Mouse (Mus musculus): ENCODE results near the gene Ryr3. TPM values are rescaled to one million over a fixed set of nuclear protein-coding genes. Genes with fewer than 3 reads are reported as not detected.

The Ryr3 gene
- total RNA-seq, 1 experiment, result 5.4 TPM

GRCm38 (mm10) chr2:112762006-112762405, 454.9 kb downstream of the Ryr3 start:
- Histone ChIP-seq H3K9me3 (ENCODE audit: control insufficient read depth, insufficient read depth, low read depth, low read length) (no peaks in the 10 kb centered on the region), H3K27ac (ENCODE audit: insufficient read depth, low read depth, low read length, poor library complexity, severe bottlenecking) (no peak overlapping the region), H3K36me3 (ENCODE audit: control insufficient read depth, insufficient read depth, low read length, poor library complexity, severe bottlenecking) (no peaks in the 10 kb centered on the region), H3K4me1 (ENCODE audit: control insufficient read depth in 2 of 2, insufficient read depth in 2 of 2, low read length in 2 of 2, poor library complexity in 1 of 2) (peaks cover 0 to 3% of the 10 kb centered on the region in 2 experiments; a peak in 1 of 4 replicates), H3K9ac (ENCODE audit: insufficient read depth, low read depth, low read length, poor library complexity, severe bottlenecking) (no peak overlapping the region), H3K4me3 (ENCODE audit: insufficient read depth in 1 of 2, low read depth in 1 of 2, low read length in 2 of 2, poor library complexity in 1 of 2, severe bottlenecking in 1 of 2) (no peak overlapping the region)
- TF ChIP-seq ZC3H11A (IDR thresholded peaks at IDR 0.05; ENCODE audit: borderline replicate concordance, low read depth, low read length), result no peak
- no peak for TF ChIP-seq HCFC1 (IDR thresholded peaks at IDR 0.05; ENCODE audit: borderline replicate concordance, insufficient read depth, low read length)
- no peak for TF ChIP-seq CHD2 (IDR thresholded peaks at IDR 0.05; ENCODE audit: low read depth, low read length)
- no peak for DNase-seq (ENCODE audit: low read depth, low spot score)
- in situ Hi-C loops (cut with MboI; ENCODE audit: low sequenced_read_pairs in 2 of 2, unreplicated experiment in 2 of 2), result no loop called here

GRCm38 (mm10) chr2:112761196-112761913, 455.5 kb downstream of the Ryr3 start:
- Histone ChIP-seq H3K4me1 (ENCODE audit: control insufficient read depth in 2 of 2, insufficient read depth in 2 of 2, low read length in 2 of 2, poor library complexity in 1 of 2) (peaks cover 0 to 3% of the 10 kb centered on the region in 2 experiments; a peak in 1 of 4 replicates), H3K9ac (ENCODE audit: insufficient read depth, low read depth, low read length, poor library complexity, severe bottlenecking) (no peak overlapping the region), H3K4me3 (ENCODE audit: insufficient read depth in 1 of 2, low read depth in 1 of 2, low read length in 2 of 2, poor library complexity in 1 of 2, severe bottlenecking in 1 of 2) (no peak overlapping the region), H3K36me3 (ENCODE audit: control insufficient read depth, insufficient read depth, low read length, poor library complexity, severe bottlenecking) (no peaks in the 10 kb centered on the region), H3K9me3 (ENCODE audit: control insufficient read depth, insufficient read depth, low read depth, low read length) (no peaks in the 10 kb centered on the region), H3K27ac (ENCODE audit: insufficient read depth, low read depth, low read length, poor library complexity, severe bottlenecking) (no peak overlapping the region)
- no peak for DNase-seq (ENCODE audit: low read depth, low spot score)
- in situ Hi-C loops (cut with MboI; ENCODE audit: low sequenced_read_pairs in 2 of 2, unreplicated experiment in 2 of 2), result no loop called here
- no peak for TF ChIP-seq ZC3H11A (IDR thresholded peaks at IDR 0.05; ENCODE audit: borderline replicate concordance, low read depth, low read length)
- TF ChIP-seq CHD2 (IDR thresholded peaks at IDR 0.05; ENCODE audit: low read depth, low read length), result no peak
- TF ChIP-seq HCFC1 (IDR thresholded peaks at IDR 0.05; ENCODE audit: borderline replicate concordance, insufficient read depth, low read length), result no peak
- no peak for TF ChIP-seq MAFK (IDR thresholded peaks at IDR 0.05; ENCODE audit: insufficient read depth, low read depth, low read length)
- TF ChIP-seq ZNF384 (IDR thresholded peaks at IDR 0.05; ENCODE audit: low read depth, low read length), result no peak

GRCm38 (mm10) chr2:112760692-112761091, 456.2 kb downstream of the Ryr3 start:
- TF ChIP-seq CHD2 (IDR thresholded peaks at IDR 0.05; ENCODE audit: low read depth, low read length) (no peak), HCFC1 (IDR thresholded peaks at IDR 0.05; ENCODE audit: borderline replicate concordance, insufficient read depth, low read length) (no peak), MAFK (IDR thresholded peaks at IDR 0.05; ENCODE audit: insufficient read depth, low read depth, low read length) (no peak), ZNF384 (IDR thresholded peaks at IDR 0.05; ENCODE audit: low read depth, low read length) (no peak), ZC3H11A (IDR thresholded peaks at IDR 0.05; ENCODE audit: borderline replicate concordance, low read depth, low read length) (no peak)
- Histone ChIP-seq H3K27ac (ENCODE audit: insufficient read depth, low read depth, low read length, poor library complexity, severe bottlenecking) (no peak overlapping the region), H3K36me3 (ENCODE audit: control insufficient read depth, insufficient read depth, low read length, poor library complexity, severe bottlenecking) (no peaks in the 10 kb centered on the region), H3K9ac (ENCODE audit: insufficient read depth, low read depth, low read length, poor library complexity, severe bottlenecking) (no peak overlapping the region), H3K4me1 (ENCODE audit: control insufficient read depth in 2 of 2, insufficient read depth in 2 of 2, low read length in 2 of 2, poor library complexity in 1 of 2) (peaks cover 0 to 5% of the 10 kb centered on the region in 2 experiments; a peak in 1 of 4 replicates), H3K4me3 (ENCODE audit: insufficient read depth in 1 of 2, low read depth in 1 of 2, low read length in 2 of 2, poor library complexity in 1 of 2, severe bottlenecking in 1 of 2) (no peak overlapping the region), H3K9me3 (ENCODE audit: control insufficient read depth, insufficient read depth, low read depth, low read length) (no peaks in the 10 kb centered on the region)
- no peak for DNase-seq (ENCODE audit: low read depth, low spot score)
- in situ Hi-C loops (cut with MboI; ENCODE audit: low sequenced_read_pairs in 2 of 2, unreplicated experiment in 2 of 2), result no loop called here

- no peak overlapping the region for H3K27ac ChIP-seq (ENCODE audit: insufficient read depth, low read depth, low read length, poor library complexity, severe bottlenecking)
- no peaks in the 10 kb centered on the region for H3K36me3 ChIP-seq (ENCODE audit: control insufficient read depth, insufficient read depth, low read length, poor library complexity, severe bottlenecking)
- 0 out of 2 replicates have a peak, but pooled peaks have one; percentile 29 for TF ChIP-seq ZC3H11A (IDR thresholded peaks at IDR 0.05; ENCODE audit: borderline replicate concordance, low read depth, low read length)
- TF ChIP-seq CHD2 (IDR thresholded peaks at IDR 0.05; ENCODE audit: low read depth, low read length), result no peak
- no peak overlapping the region for H3K9ac ChIP-seq (ENCODE audit: insufficient read depth, low read depth, low read length, poor library complexity, severe bottlenecking)
- no peak overlapping the region for H3K4me3 ChIP-seq (ENCODE audit: insufficient read depth in 1 of 2, low read depth in 1 of 2, low read length in 2 of 2, poor library complexity in 1 of 2, severe bottlenecking in 1 of 2)
- in situ Hi-C loops (cut with MboI; ENCODE audit: low sequenced_read_pairs in 2 of 2, unreplicated experiment in 2 of 2), result no loop called here
- DNase-seq (ENCODE audit: low read depth, low spot score), result no peak
- H3K4me1 ChIP-seq (ENCODE audit: control insufficient read depth in 2 of 2, insufficient read depth in 2 of 2, low read length in 2 of 2, poor library complexity in 1 of 2), result peaks cover 0 to 5% of the 10 kb centered on the region in 2 experiments; a peak in 1 of 4 replicates
- H3K9me3 ChIP-seq (ENCODE audit: control insufficient read depth, insufficient read depth, low read depth, low read length), result no peaks in the 10 kb centered on the region
These were observed 457.2 kb downstream of the Ryr3 start for GRCm38 (mm10) chr2:112759678-112760077.
